Mouse (Mus musculus): Measurements from ENCODE around the gene P2rx3. TPM values are rescaled to one million over a fixed set of nuclear protein-coding genes. Genes with fewer than 3 reads are reported as not detected.

Gene P2rx3
- polyA plus RNA-seq, 1 experiment = not detected

DNA sequence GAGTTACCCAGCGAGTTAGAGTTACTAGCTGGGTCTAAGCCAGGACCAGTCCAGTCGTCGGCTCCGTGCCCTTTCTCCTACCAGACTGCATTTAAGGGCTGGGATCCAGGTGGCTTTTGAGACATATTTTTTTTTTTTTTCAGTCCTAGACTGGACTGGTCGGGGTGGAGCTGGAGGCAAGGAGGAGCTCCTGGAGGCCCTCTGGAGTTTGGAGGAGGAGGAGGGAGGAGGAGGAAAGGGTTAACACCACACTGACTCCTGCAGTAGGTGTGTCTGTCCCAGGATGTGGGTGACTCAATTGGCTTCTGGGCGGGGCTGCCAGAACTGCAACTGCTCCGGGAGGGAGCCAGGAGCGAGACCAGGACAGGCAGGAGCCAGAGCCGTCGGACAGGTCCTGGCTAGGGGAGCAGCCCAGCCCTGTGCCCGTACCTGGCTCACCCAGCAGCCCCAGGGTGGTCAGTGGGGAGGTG, 23.4 kb upstream of the P2rx3 start:
- no peaks in the 10 kb centered on the region for H3K36me3 ChIP-seq (replicated peaks; ENCODE audit: low read length)

DNA sequence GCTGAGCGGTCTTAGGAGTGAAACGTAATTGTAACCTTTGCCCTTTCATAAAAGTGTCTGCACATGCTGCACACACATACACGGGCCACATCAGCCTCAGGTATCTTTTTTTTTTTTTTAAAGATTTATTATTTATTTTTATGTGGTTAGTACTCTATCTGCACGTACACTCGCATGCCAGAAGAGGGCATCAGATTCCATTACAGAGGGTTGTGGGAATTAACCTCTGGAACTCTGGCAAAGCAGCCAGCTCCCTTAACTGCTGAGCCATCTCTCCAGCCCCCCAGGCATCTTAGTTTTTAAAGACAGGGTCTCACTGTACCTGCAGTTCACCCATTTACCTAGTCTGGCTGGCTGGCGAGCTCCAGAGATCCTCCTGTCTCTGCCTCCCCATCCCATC, 22.4 kb upstream of the P2rx3 start:
- Histone ChIP-seq H3K9me3 (0 out of 2 replicates have a peak, but pooled peaks cover 3% of the 10 kb centered on the region), H3K36me3 (replicated peaks; ENCODE audit: low read length) (no peaks in the 10 kb centered on the region), H3K27me3 (replicated peaks) (peaks cover 86% of the 10 kb centered on the region), H3K4me3 (replicated peaks) (no peak overlapping the region), H3K4me1 (peaks cover 6% of the 10 kb centered on the region; the same call in 1 of the 2 replicates)
- no peak for TF ChIP-seq FLI1 (IDR thresholded peaks at IDR 0.05; ENCODE audit: low read length)
- no peak for TF ChIP-seq GATA1 (IDR thresholded peaks at IDR 0.05; ENCODE audit: borderline replicate concordance, low read length)

More for the DNA sequence above, 23.4 kb upstream of the P2rx3 start:
- Histone ChIP-seq H3K27me3 (replicated peaks) (peaks cover 86% of the 10 kb centered on the region), H3K4me3 (replicated peaks) (peak overlapping the region; percentile 75), H3K4me1 (peaks cover 6% of the 10 kb centered on the region; the same call in 1 of the 2 replicates), H3K9me3 (0 out of 2 replicates have a peak, but pooled peaks cover 3% of the 10 kb centered on the region)
- TF ChIP-seq GATA1 (IDR thresholded peaks at IDR 0.05; ENCODE audit: borderline replicate concordance, low read length) (no peak), FLI1 (IDR thresholded peaks at IDR 0.05; ENCODE audit: low read length) (no peak)

DNA sequence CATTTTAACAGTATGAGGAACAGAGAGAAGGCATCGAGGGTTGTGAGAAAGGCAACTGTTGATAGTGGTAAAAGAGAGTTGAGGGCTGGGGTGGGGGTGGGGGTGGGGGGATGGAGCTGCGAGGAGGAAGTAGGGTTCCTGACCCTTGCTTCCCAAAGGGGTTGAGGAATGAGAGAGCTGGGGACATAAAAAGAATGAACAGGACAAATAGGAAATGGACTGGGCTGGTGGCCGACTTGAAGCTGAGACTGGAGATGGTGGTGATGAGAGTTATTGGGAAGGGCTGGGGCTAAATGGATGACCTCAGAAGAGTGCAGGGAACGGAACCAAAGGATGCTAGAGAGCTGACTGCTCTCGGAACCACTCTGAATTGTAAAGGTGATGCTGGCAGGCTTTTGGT, 19.4 kb upstream of the P2rx3 start:
- Histone ChIP-seq H3K4me1 (peaks cover 6% of the 10 kb centered on the region; the same call in 1 of the 2 replicates), H3K4me3 (replicated peaks) (no peak overlapping the region), H3K36me3 (replicated peaks; ENCODE audit: low read length) (no peaks in the 10 kb centered on the region), H3K9me3 (0 out of 2 replicates have a peak, but pooled peaks cover 3% of the 10 kb centered on the region), H3K27me3 (replicated peaks) (peaks cover 91% of the 10 kb centered on the region)
- TF ChIP-seq FLI1 (IDR thresholded peaks at IDR 0.05; ENCODE audit: low read length) (no peak), GATA1 (IDR thresholded peaks at IDR 0.05; ENCODE audit: borderline replicate concordance, low read length) (no peak)

DNA sequence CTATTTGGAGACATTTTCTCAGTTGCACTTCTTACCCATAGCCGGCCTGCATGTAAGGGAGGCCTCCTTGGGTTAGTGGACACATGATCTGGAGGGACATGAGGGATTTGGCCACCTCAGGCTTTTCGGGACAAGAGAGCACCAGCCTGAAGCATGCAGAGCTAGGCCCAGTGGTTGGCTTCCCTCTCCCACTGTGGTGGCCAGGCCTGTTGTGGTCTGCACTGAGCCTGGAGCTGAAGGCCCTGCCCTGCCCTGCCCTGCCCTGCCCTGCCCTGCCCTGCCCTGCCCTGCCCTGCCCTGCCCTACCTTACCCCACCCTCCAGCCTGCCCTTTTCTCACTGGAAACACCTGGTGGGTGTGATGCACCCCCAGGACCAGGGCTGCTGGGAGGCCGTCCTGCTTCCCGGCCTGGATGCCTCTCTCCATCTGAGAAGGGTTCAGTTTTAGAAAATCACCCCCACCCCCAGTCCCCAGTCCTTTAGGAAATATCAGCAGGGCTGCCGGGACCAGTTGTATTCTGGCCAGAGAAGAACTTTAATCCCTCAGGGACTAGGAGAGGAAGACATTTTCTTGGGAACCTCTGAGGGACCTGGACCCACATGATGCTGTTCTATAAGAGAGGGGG, 16.0 kb upstream of the P2rx3 start:
- Histone ChIP-seq H3K9me3 (no peaks in the 10 kb centered on the region), H3K36me3 (replicated peaks; ENCODE audit: low read length) (no peaks in the 10 kb centered on the region), H3K4me3 (replicated peaks) (no peak overlapping the region), H3K4me1 (peaks cover 13% of the 10 kb centered on the region), H3K27me3 (replicated peaks) (peaks cover 91% of the 10 kb centered on the region)
- TF ChIP-seq GATA1 (IDR thresholded peaks at IDR 0.05; ENCODE audit: borderline replicate concordance, low read length) = no peak
- TF ChIP-seq FLI1 (IDR thresholded peaks at IDR 0.05; ENCODE audit: low read length) = no peak

DNA sequence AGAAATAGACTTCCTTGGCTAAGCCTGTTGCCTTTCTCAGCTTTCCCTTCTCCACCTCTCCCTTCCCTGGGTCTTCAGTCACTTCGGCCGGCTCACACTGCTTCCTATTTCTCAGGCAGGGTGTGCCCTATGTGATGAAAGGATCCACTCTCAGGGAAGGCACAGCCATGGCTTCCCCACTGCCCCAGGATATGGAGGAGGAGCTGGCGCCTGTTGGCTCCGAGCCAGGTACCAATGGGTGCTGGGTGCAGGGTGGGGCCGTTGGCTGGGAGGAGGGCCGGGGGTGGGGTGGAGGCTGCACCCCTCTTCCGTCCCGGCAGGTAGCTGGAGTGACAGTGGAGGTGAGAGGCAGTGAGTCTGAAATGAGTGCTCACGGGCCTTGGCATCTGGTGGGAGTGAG, 13.5 kb upstream of the P2rx3 start:
- Histone ChIP-seq H3K9me3 (no peaks in the 10 kb centered on the region), H3K4me3 (replicated peaks) (no peak overlapping the region), H3K4me1 (peaks cover 31% of the 10 kb centered on the region), H3K27me3 (replicated peaks) (peaks cover 70% of the 10 kb centered on the region), H3K36me3 (replicated peaks; ENCODE audit: low read length) (peaks cover 15% of the 10 kb centered on the region)
- TF ChIP-seq FLI1 (IDR thresholded peaks at IDR 0.05; ENCODE audit: low read length) = no peak
- TF ChIP-seq GATA1 (IDR thresholded peaks at IDR 0.05; ENCODE audit: borderline replicate concordance, low read length) = no peak

DNA sequence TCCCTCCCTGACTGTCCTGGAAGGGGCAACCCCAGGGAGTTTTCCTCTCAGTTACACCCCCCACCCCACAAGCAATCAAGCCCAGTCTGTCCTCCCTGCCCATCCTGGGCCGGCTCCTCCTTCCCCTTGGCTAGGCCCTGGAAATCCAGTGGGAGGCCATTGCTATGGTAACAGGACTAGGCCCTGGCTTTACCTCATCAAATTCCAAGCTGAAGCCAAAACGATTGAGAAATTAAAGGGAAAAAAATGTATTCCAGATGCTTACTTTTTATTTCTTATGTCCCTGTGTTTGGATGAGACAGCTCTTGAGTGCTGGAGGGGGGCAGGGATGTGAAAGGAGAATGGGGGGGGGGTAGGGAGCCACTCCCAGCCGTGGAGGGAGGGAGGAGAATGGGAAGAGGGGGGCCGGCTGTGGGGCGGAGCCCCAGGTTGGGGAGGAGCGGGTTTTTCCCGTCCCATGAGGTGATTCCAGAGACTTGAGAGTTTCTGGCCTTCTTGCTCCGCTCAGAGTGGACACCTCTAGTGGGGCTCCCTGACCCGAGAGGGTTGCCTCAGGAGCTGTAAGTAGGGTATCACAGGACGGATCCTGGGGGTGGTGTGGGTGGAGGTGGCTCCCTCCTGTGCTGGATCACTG, 12.9 kb upstream of the P2rx3 start:
- Histone ChIP-seq H3K9me3 (no peaks in the 10 kb centered on the region), H3K4me1 (peaks cover 31% of the 10 kb centered on the region), H3K36me3 (replicated peaks; ENCODE audit: low read length) (peaks cover 21% of the 10 kb centered on the region), H3K27me3 (replicated peaks) (peaks cover 64% of the 10 kb centered on the region), H3K4me3 (replicated peaks) (no peak overlapping the region)
- TF ChIP-seq GATA1 (IDR thresholded peaks at IDR 0.05; ENCODE audit: borderline replicate concordance, low read length) (no peak), FLI1 (IDR thresholded peaks at IDR 0.05; ENCODE audit: low read length) (no peak)

DNA sequence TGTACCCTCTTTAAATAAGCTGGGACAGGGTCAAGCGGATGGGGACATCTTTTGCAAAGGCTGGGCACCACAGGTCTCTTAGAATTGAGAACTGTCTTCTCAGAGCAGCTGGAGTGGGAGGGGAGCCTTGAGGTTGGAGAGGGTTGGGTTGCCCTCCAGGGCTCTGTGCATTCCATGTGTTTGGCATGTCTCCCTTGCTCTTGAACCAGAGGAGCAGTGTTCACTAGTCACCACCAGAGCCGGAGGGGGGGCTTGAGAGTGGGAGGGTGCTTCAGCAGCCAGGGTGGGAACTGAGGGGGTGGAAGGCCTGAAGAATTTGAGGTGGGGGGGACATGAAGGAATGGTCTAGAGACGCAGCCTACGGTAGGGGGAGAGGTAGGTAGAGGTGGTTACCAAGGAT, 12.0 kb upstream of the P2rx3 start:
- H3K27me3 ChIP-seq (replicated peaks) = peaks cover 57% of the 10 kb centered on the region
- TF ChIP-seq FLI1 (IDR thresholded peaks at IDR 0.05; ENCODE audit: low read length) (no peak), GATA1 (IDR thresholded peaks at IDR 0.05; ENCODE audit: borderline replicate concordance, low read length) (no peak)
- peaks cover 31% of the 10 kb centered on the region for H3K4me1 ChIP-seq

DNA sequence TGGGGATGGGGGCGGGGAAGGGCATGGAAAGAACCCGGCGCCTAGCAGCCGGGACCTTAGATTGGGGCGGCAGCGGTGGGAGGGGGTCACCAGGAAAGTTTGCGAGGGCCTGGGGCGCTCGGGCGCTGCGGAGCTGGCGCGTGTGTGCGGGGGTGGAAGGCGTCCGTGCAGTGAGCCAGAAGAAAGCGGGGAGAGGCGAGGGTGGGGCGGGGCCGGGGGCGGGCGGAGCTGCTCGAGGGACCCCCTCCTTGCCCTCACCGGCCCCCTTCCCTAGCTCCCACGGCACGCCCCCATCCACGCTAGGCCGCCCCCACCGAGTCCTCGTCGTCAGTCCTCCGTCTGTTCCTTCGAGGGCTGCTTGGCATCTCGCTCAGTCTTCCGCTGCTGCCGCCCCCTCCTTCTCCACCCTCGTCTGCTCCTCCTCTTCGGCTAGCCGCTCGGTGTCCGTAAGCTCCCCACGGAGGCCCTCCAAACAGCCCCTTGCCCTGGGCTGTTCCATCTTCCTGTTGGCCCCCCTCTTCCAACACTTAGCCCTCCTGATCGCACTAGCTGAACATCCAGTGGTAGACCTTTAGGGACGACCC, 11.0 kb upstream of the P2rx3 start:
- Histone ChIP-seq H3K9me3 (no peaks in the 10 kb centered on the region), H3K4me1 (peaks cover 31% of the 10 kb centered on the region), H3K4me3 (replicated peaks) (peak overlapping the region; percentile 92), H3K27me3 (replicated peaks) (peaks cover 48% of the 10 kb centered on the region), H3K36me3 (replicated peaks; ENCODE audit: low read length) (peaks cover 39% of the 10 kb centered on the region)
- TF ChIP-seq GATA1 (IDR thresholded peaks at IDR 0.05; ENCODE audit: borderline replicate concordance, low read length) = no peak
- no peak for TF ChIP-seq FLI1 (IDR thresholded peaks at IDR 0.05; ENCODE audit: low read length)

More for the DNA sequence above, 12.0 kb upstream of the P2rx3 start:
- Histone ChIP-seq H3K36me3 (replicated peaks; ENCODE audit: low read length) (peaks cover 29% of the 10 kb centered on the region), H3K9me3 (no peaks in the 10 kb centered on the region), H3K4me3 (replicated peaks) (no peak overlapping the region)

DNA sequence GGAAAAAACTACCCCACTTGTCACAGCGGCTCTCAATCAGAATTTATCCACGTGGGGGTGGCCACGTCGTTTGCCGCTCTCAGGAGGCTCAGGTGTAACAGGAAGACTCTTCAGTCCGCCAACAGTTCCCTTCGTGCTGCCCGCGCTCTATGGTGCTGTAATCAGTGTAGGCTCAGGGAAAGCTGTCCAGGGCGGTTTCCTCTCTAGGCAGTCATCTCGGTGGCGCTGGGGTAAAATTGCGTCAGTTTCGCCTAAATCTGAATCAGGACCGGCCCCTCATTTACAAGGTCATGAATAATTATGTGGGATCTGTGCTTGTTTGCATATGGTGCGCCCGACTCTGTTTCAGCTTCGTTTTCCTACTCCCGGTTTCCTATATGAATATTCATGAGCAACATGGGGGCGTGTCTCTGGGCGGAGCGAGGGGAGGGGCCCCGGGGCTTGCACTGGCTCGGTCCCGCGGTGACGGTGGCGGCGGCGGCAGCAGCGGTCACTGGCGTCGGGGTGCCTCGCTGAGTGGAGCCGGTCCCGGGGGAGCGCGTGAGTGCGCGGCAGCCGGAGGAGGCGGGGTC, 10.4 kb upstream of the P2rx3 start, which contains the start of gene Tnks1bp1:
Gene Tnks1bp1 (plus strand): TSS at position 427 of the 572 bp plus-strand sequence.
- Histone ChIP-seq H3K36me3 (replicated peaks; ENCODE audit: low read length) (peaks cover 45% of the 10 kb centered on the region), H3K4me1 (peaks cover 31% of the 10 kb centered on the region), H3K27me3 (replicated peaks) (peaks cover 42% of the 10 kb centered on the region), H3K9me3 (no peaks in the 10 kb centered on the region), H3K4me3 (replicated peaks) (peak within 1 kb of the TSS; percentile 92)
- TF ChIP-seq FLI1 (IDR thresholded peaks at IDR 0.05; ENCODE audit: low read length) (no peak), GATA1 (IDR thresholded peaks at IDR 0.05; ENCODE audit: borderline replicate concordance, low read length) (no peak)

Measured in megakaryocyte, embryonic 14.5 days (primary cell).